Mouse (Mus musculus) liver, embryonic 14.5 days (tissue): ENCODE measurements around the gene Plpp3.

ENCODE experiments used
- CTCF ChIP-seq: IDR thresholded peaks from 2 replicates; pipeline ENCODE4 v1.5.1; 2016; ENCODE audit warnings: antibody characterized with exemption, low read depth, control low read depth
- EP300 ChIP-seq: IDR thresholded peaks from 2 replicates; pipeline ENCODE4 v1.6.1; 2016; ENCODE audit warnings: antibody characterized with exemption, low read depth

DNA sequence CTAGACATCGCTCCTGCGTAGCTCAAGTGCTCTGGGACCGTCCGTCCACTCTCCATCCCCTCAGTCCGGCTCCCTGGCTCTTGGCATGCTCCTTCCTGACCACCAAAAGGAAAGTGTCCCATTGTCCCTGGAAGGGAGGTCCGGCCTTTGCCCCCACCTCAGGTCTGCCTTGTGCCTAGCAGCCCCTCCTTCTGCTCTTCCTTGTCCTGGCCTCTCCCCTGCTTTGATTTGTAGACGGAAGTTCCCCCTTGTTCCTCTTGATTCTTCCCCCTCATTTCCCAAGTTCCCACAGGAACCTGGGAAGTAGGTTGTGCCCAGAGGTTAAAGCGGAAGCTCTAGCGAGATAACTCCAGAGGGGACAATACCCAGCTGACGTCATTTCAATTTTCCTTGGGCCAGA, 61.1 kb downstream of the Plpp3 start:
- TF ChIP-seq CTCF, result no peak
- no peak for TF ChIP-seq EP300
